Mouse (Mus musculus): ENCODE results near the gene Swsap1. TPM values are rescaled to one million over a fixed set of nuclear protein-coding genes. Genes with fewer than 3 reads are reported as not detected.

Gene Swsap1
- 7.4 and 7.8 TPM in 2 replicates for polyA plus RNA-seq (2012; rRNA removed)

GRCm38 (mm10) chr9:21955570-21956281, at the start of gene Swsap1:
Gene Swsap1 (plus strand): TSS chr9:21955755.

GRCm38 (mm10) chr9:21918035-21918592, 37.4 kb upstream of the Swsap1 start, which contains the start of gene Rab3d:
Gene Rab3d (minus strand): TSS chr9:21918192.

GRCm38 (mm10) chr9:21927208-21927753, 28.3 kb upstream of the Swsap1 start, which contains the start of the genes Ccdc159 and Tmem205:
Gene Ccdc159 (plus strand): TSS chr9:21927471.
Gene Tmem205 (minus strand): TSS chr9:21927556.

GRCm38 (mm10) chr9:21936692-21937570, 18.6 kb upstream of the Swsap1 start, which contains the start of gene Plppr2:
Gene Plppr2 (plus strand): TSS chr9:21937033.

GRCm38 (mm10) chr9:21963417-21963816, 7.9 kb downstream of the Swsap1 start, which contains the start of gene Epor:
Gene Epor (minus strand): TSS chr9:21963506.

GRCm38 (mm10) chr9:21989230-21990110, 33.9 kb downstream of the Swsap1 start, which contains the start of gene Rgl3:
Gene Rgl3 (minus strand): TSS chr9:21989446.

GRCm38 (mm10) chr9:22002194-22003162, 46.9 kb downstream of the Swsap1 start, which contains the start of the genes Ccdc151 and Prkcsh:
Gene Ccdc151 (minus strand): TSS chr9:22002634.
Gene Prkcsh (plus strand): TSS chr9:22002806.

Other genes starting within 250 kb of the Swsap1 start
- 32.9 and 34.9 TPM in 2 replicates for gene Ldlr, start 232.3 kb upstream of the Swsap1 start, polyA plus RNA-seq (2012; rRNA removed)
- 96.4 and 121 TPM in 2 replicates for gene Spc24, start 195.5 kb upstream of the Swsap1 start, polyA plus RNA-seq (2012; rRNA removed)
- 14.3 and 22.8 TPM in 2 replicates for gene Kank2, start 157.0 kb upstream of the Swsap1 start, polyA plus RNA-seq (2012; rRNA removed)
- gene Angptl8, start 120.2 kb upstream of the Swsap1 start, polyA plus RNA-seq (2012; rRNA removed): 0.17 and 0.86 TPM in 2 replicates
- 47.1 and 89.7 TPM in 2 replicates for gene Dock6, start 103.1 kb upstream of the Swsap1 start, polyA plus RNA-seq (2012; rRNA removed)
- 7.1 and 10.0 TPM in 2 replicates for gene Rab3d, start 37.6 kb upstream of the Swsap1 start, polyA plus RNA-seq (2012; rRNA removed)
- gene Ccdc159, start 28.3 kb upstream of the Swsap1 start, polyA plus RNA-seq (2012; rRNA removed): 7.9 and 8.4 TPM in 2 replicates
- 23.9 and 26.4 TPM in 2 replicates for gene Tmem205, start 28.2 kb upstream of the Swsap1 start, polyA plus RNA-seq (2012; rRNA removed)
- 30.6 and 36.7 TPM in 2 replicates for gene Plppr2, start 18.7 kb upstream of the Swsap1 start, polyA plus RNA-seq (2012; rRNA removed)
- gene Epor, start 7.8 kb downstream of the Swsap1 start, polyA plus RNA-seq (2012; rRNA removed): 12.4 and 18.9 TPM in 2 replicates
- 3.3 and 3.4 TPM in 2 replicates for gene Rgl3, start 33.7 kb downstream of the Swsap1 start, polyA plus RNA-seq (2012; rRNA removed)
- gene Ccdc151, start 46.9 kb downstream of the Swsap1 start, polyA plus RNA-seq (2012; rRNA removed): 4.8 and 7.3 TPM in 2 replicates
- gene Prkcsh, start 47.1 kb downstream of the Swsap1 start, polyA plus RNA-seq (2012; rRNA removed): 109 and 149 TPM in 2 replicates
- gene Elavl3, start 96.3 kb downstream of the Swsap1 start, polyA plus RNA-seq (2012; rRNA removed): 84.7 and 86.4 TPM in 2 replicates
- 0.08 and 0.12 TPM in 2 replicates for gene Gm49318, start 115.5 kb downstream of the Swsap1 start, polyA plus RNA-seq (2012; rRNA removed)
- gene Zfp653, start 115.6 kb downstream of the Swsap1 start, polyA plus RNA-seq (2012; rRNA removed): 35.9 and 38.7 TPM in 2 replicates
- gene Ecsit, start 129.7 kb downstream of the Swsap1 start, polyA plus RNA-seq (2012; rRNA removed): 19.9 and 30.4 TPM in 2 replicates
- 5.0 and 11.5 TPM in 2 replicates for gene Cnn1, start 143.5 kb downstream of the Swsap1 start, polyA plus RNA-seq (2012; rRNA removed)
- 142 and 147 TPM in 2 replicates for gene Elof1, start 161.4 kb downstream of the Swsap1 start, polyA plus RNA-seq (2012; rRNA removed)
- gene Acp5, start 180.0 kb downstream of the Swsap1 start, polyA plus RNA-seq (2012; rRNA removed): 27.3 and 32.4 TPM in 2 replicates
- gene Pigyl, start 201.1 kb downstream of the Swsap1 start, polyA plus RNA-seq (2012; rRNA removed): 49.8 and 79.8 TPM in 2 replicates
- gene Zfp872, start 232.3 kb downstream of the Swsap1 start, polyA plus RNA-seq (2012; rRNA removed): 0.12 and 0.17 TPM in 2 replicates